Mouse (Mus musculus): ENCODE data around the gene Rgs7.

Rgs7 gene

GRCm38 (mm10) chr1:175491861-175492682 is at the start of gene Rgs7:
TSS of gene Rgs7 (minus strand) at chr1:175492500.
- in situ Hi-C loops (cut with MboI, MseI) = no loop called here

DNA sequence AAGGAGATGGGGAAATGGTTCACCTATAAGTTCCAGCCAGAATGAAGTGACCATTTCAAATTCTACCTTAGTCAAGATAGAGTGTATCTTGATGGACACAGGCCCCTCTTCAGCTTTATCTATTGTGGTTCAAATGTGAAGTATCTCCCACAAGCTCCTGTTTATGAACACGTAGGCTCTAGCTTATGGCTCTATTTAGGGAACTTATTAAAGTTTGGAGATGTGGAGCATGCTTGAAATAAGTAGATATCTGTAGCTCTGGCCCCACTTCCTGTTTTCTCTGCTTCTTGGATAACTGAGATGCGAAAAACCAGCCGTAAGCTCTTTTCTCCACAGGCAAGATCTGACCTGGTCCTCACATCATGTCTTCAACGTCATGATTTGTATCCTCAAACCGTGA is 48.4 kb upstream of the Rgs7 start:
- in situ Hi-C loops (cut with MboI, MseI) = no loop called here

GRCm38 (mm10) chr1:175537321-175537720 is 45.0 kb upstream of the Rgs7 start:
- in situ Hi-C loops (cut with MboI, MseI) = no loop called here

GRCm38 (mm10) chr1:175529858-175530257 is 37.6 kb upstream of the Rgs7 start:
- in situ Hi-C loops (cut with MboI, MseI) = no loop called here

GRCm38 (mm10) chr1:175524626-175525294 is 32.5 kb upstream of the Rgs7 start:
- in situ Hi-C loops (cut with MboI, MseI) = no loop called here

- in situ Hi-C loops (cut with MboI, MseI) = no loop called here
Observed at GRCm38 (mm10) chr1:175523572-175523971, 31.3 kb upstream of the Rgs7 start.

DNA sequence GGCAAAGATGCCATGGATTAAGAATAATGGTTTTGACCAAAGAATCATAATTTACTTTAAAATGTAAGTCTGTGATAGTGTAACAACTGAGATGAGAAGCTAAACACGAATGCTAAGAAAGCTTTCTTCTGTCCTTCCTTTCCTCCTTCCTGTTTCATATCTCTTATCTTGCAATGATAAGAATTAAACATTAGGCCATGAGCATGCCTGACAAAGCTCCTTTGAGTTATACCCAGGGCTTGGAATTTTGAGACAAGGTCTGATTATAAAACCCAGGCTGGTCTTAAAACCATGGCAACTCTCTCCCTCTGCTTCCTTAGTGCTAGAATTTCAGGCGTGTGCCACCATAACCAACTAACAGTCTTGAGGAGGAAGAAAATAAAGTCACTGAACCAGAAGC is 22.2 kb upstream of the Rgs7 start:
- in situ Hi-C loops (cut with MboI, MseI) = no loop called here

DNA sequence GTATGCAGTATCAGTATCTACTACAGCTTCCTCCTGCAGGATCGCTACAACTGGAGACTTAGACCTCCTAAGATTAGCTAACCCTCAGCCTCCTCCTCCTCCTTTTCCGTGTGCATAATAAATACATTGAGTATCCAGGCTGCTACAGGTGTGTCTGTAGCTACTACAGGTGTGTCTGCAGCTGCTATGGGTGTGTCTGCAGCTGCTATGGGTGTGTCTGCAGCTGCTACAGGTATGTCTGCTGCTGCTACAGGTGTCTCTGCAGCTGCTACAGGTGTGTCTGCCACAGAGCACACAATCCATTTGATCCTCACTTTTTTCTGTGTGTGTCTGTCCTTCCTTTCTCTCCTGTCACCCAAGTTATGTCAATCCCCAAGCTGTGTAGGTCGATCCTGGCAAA is 19.9 kb upstream of the Rgs7 start:
- in situ Hi-C loops (cut with MboI, MseI) = no loop called here

DNA sequence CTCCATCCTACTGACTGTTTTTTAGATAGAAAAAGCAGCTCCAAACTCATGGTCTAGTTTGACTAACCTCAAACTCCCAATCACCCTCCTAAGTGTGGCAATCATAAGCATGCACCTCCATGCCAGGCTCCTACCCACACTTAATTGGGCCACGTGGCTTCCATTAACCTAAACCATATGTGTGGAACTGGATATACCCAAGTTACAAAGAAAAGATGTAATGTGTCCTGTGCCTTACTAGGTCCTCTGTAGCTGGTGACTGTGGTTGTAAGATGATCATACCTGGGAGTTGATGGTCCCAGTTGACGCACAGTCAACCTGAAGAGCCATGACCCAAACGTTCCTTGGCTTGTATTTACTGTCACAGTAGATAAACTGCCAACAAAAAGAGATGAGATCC is 17.7 kb upstream of the Rgs7 start:
- in situ Hi-C loops (cut with MboI, MseI) = no loop called here

DNA sequence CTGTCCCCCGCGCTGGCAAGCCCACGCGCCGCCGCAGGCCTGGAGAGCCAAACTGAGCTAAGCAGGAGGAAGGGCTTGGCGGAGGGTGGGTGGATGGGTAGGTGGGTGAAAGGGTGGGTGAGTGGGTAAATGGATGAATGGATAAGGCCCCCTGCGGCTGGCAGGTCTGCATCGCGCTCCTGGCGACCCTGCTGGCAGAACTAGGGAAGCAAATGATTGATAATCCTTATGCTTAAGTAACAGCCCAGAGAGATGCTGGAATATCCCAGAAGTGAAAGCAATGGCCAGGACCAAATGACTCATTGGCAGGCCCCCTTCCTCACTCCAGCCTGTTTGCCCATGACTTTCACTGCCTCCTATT is 363 bp upstream of the Rgs7 start:
- in situ Hi-C loops (cut with MboI, MseI) = no loop called here

DNA sequence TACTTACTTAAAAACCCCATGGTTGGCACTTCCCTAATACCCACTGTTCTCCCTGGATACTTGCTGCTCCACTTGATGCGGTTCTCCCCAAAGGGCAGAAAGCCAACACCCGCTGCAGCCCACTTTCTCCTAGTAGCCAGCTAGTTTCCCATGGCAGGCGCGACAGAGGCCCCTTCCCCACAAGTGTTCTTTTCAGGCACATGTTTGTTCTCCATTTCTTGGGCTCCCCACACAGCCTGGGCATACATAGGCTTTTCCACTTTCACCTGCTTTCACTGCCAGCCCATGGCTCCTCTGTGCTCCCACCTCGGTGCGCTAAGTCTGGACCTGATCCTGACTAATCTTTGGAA is 814 bp downstream of the Rgs7 start:
- in situ Hi-C loops (cut with MboI, MseI) = no loop called here

DNA sequence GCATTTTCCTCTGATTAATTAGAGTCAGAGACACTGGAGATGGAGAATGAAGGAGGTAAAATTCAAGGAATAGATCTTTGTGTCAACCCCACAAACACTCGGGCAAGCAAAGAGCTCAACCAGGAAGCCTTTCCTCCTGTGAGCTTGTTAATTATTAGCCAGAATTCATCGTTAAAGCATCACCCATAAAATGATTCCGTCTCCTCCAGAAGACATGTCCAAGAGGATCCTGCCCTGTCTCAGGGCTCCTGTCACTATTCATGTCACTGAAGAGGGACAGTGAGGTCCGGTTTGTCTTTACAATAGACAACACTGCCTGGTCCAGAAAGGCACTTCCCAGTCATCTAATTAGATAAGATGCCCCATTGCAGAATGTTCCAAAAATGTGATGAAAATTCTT is 7.2 kb downstream of the Rgs7 start:
- in situ Hi-C loops (cut with MboI, MseI) = no loop called here

DNA sequence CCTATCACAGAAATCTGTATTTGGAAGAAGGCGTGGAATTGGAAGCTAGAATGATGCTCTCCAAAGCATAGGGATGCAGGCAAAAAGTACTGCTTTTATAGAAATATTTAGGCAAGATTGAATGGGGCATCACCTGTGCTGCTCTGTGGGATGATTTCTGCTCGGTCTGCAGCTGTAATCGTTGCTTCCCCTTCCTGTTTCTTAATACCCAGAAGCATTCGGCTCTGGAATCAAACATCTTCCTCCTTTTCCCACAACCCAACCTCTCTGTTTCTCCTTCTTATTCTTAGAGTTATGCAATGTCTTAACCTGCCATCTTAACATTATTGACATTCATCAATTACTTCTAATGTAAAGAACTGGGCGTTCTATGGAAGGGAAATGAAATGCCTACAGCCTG is 19.2 kb downstream of the Rgs7 start:
- in situ Hi-C loops (cut with MboI, MseI) = no loop called here

- in situ Hi-C loops (cut with MboI, MseI) = no loop called here
Observed at GRCm38 (mm10) chr1:175469087-175469788, 23.1 kb downstream of the Rgs7 start.

DNA sequence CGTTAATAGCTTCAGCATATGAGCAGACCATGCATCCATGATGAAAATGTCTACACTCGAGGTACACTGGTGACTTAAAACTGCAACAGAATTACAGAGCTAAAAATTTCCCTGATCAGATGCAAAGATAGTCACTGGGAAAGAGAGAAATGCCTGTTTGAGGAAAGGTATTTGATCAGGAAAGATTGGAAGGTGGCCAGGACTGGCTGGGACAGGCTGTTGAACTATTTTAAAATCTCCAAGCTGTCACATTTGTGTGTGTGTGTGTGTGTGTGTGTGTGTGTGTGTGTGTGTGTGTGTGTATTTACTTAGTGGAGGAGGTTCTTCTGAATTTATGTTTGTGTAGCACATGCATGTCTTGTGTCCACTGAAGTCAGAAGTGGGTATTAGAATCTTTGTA is 27.7 kb downstream of the Rgs7 start:
- in situ Hi-C loops (cut with MboI, MseI) = no loop called here

- in situ Hi-C loops (cut with MboI, MseI) = no loop called here
Observed at GRCm38 (mm10) chr1:175462351-175462750, 29.9 kb downstream of the Rgs7 start.

GRCm38 (mm10) chr1:175454041-175454636 is 38.2 kb downstream of the Rgs7 start:
- in situ Hi-C loops (cut with MboI, MseI) = no loop called here

GRCm38 (mm10) chr1:175448017-175448416 is 44.3 kb downstream of the Rgs7 start:
- in situ Hi-C loops (cut with MboI, MseI) = no loop called here

- in situ Hi-C loops (cut with MboI, MseI) = no loop called here
Observed at GRCm38 (mm10) chr1:175442939-175443338, 49.4 kb downstream of the Rgs7 start.

GRCm38 (mm10) chr1:175442025-175442424 is 50.3 kb downstream of the Rgs7 start:
- in situ Hi-C loops (cut with MboI, MseI) = no loop called here

DNA sequence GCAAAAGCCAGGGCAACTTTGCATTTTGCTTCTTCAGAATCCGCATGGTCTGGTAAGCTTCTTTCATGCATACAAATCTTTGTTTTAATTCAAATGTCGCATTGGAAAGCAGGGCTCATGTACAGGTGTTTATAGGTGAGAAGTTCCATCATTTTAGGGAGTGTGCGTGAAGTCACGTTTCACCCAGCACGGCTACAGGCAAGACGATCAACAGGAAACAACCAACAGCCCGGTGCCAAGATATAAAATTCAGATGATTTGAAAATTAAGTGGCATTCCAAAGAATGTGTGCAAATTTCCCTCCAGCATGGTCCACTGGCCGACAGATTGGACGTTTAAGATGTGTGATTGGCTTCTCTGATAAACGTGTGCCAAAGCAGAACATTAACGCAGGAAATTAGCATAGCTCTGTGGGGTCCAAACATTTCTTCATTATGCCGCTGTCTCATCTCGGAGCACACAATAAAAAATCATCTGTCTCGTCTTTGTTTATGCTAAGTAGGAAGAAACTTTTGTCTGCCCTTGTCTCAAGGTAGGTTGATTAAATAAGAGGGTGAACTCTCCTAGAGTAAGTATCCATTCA is 58.6 kb downstream of the Rgs7 start:
- in situ Hi-C loops (cut with MboI, MseI) = no loop called here

DNA sequence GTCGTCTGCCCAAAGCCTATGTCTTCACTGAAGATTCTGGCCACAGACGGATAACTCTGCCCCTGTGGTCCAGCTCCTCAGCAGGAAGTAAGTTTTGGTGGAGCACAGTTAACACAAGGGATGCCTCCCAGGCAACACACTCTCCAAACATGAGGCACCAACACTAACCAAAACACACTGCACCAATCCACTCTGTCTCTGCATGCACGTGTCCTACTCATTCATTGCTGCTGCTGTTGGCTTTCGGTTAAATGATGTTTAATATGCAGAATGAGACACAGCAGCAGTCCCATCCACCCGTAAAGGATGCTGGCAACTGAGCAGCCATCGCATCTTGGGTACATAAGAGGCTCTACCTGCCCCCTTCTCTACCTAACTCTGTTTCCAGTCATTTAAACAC is 59.2 kb downstream of the Rgs7 start:
- in situ Hi-C loops (cut with MboI, MseI) = no loop called here

All from T-helper 17 cell (primary cell).